Mouse (Mus musculus) liver, embryonic 14.5 days (tissue): ENCODE data around the gene Lbx1. TPM values are rescaled to one million over a fixed set of nuclear protein-coding genes. Genes with fewer than 3 reads are reported as not detected.

Experiments
- ATAC-seq: fragments of 200-750 bp; cut with Nextera tagmentation; 2 replicates; pipeline ENCODE4 v1.8.0; 2017; ENCODE audit warnings: moderate number of reproducible peaks, mild to moderate bottlenecking, moderate library complexity; ENCODE audit not compliant: insufficient read depth
- DNase-seq, 3 experiments: peaks; one replicate each; pipeline ENCODE4 v3.0.0-alpha.2; 2012 to 2013; ENCODE audit warnings: low read depth in 3 of 3, low spot score in 3 of 3
- H3K27ac ChIP-seq: fragments of 300-500 bp; sonication (generic); 2 replicates; pipeline ENCODE4 v1.5.1; 2014; ENCODE audit warnings: moderate library complexity, mild to moderate bottlenecking, control low read depth, inconsistent platforms
- H3K27me3 ChIP-seq: fragments of 300-500 bp; sonication (generic); 2 replicates; pipeline ENCODE4 v1.6.1; 2014; ENCODE audit warnings: mild to moderate bottlenecking, low read length, moderate library complexity; ENCODE audit not compliant: control insufficient read depth, insufficient read depth
- H3K36me3 ChIP-seq: fragments of 300-500 bp; sonication (generic); replicated peaks from 2 replicates; pipeline ENCODE4 v1.6.1; 2014; ENCODE audit warnings: low read depth; ENCODE audit not compliant: control insufficient read depth, insufficient read depth
- H3K4me1 ChIP-seq, 2 experiments: fragments of 200-500 bp in 1 of 2; fragments of 300-500 bp in 1 of 2; sonication (generic) in 1 of 2; replicated peaks; 2 replicates each; pipeline ENCODE4 v1.6.1; 2012 to 2014; ENCODE audit warnings: antibody characterized with exemption in 1 of 2, inconsistent platforms in 1 of 2, low read length in 1 of 2; ENCODE audit not compliant: control insufficient read depth in 2 of 2, insufficient read depth in 2 of 2
- H3K4me2 ChIP-seq: fragments of 300-500 bp; sonication (generic); 2 replicates; pipeline ENCODE4 v1.6.1; 2014; ENCODE audit warnings: low read depth, mild to moderate bottlenecking, control low read depth, moderate library complexity
- H3K4me3 ChIP-seq, 2 experiments: fragments of 200-500 bp in 1 of 2; fragments of 300-500 bp in 1 of 2; sonication (generic) in 1 of 2; 2 replicates each; pipeline ENCODE4 v1.5.1; 2012 to 2014; ENCODE audit warnings: low read depth in 2 of 2, low read length in 2 of 2, mild to moderate bottlenecking in 2 of 2, control low read depth in 1 of 2, inconsistent platforms in 1 of 2, moderate library complexity in 1 of 2; ENCODE audit not compliant: insufficient read depth in 1 of 2
- H3K9ac ChIP-seq: fragments of 300-500 bp; sonication (generic); replicated peaks from 2 replicates; pipeline ENCODE4 v1.6.1; 2014; ENCODE audit warnings: mild to moderate bottlenecking, control low read depth, moderate library complexity
- H3K9me3 ChIP-seq: fragments of 300-500 bp; sonication (generic); 2 replicates; pipeline ENCODE4 v1.6.1; 2016; ENCODE audit warnings: low read length, mixed read lengths; ENCODE audit not compliant: control insufficient read depth
- CTCF ChIP-seq: IDR thresholded peaks from 2 replicates; pipeline ENCODE4 v1.5.1; 2016; ENCODE audit warnings: antibody characterized with exemption, low read depth, control low read depth
- EP300 ChIP-seq: IDR thresholded peaks from 2 replicates; pipeline ENCODE4 v1.6.1; 2016; ENCODE audit warnings: antibody characterized with exemption, low read depth
- WGBS: fragments of 180-500 bp; shearing (Covaris S2); extraction: QIAGEN DNeasy Blood & Tissue Kit; methylation state at CpG from one replicate; pipeline ENCODE4 v1.1.7; 2014; ENCODE audit not compliant: insufficient replicate concordance; 5-methylcytosine and 5-hydroxymethylcytosine counted together
- polyA plus RNA-seq, 2 experiments: library from polyadenylated mRNA; depleted of rRNA in 1 of 2; stranded (reverse) in 1 of 2; unstranded in 1 of 2; fragments of >200 nt; fragmentation: Nextera tagmentation in 1 of 2; extraction: Ambion mirVana in 1 of 2; gene quantifications; 2 replicates each; pipeline versions ENCODE4 v1.2.1 to v1.2.3; 2012 to 2014

Lbx1 gene
- polyA plus RNA-seq, 2 experiments, result not detected

DNA sequence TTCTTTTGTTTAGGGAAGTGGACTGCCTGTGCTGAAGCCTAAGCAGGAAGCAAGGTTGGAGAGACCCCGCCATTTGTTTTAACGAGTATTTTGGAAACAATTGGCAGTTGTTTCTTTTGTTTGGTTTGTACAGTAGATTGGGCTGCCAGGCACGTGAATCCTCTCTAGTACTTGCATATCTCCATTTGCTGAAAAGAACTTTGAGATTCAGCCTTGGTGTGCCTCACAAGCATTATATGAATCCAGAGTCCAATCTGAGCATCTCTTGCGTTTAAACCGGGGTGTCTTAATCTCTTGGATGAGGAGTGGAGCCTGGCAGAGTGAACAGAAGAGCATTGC, 7.6 kb upstream of the Lbx1 start:
- H3K4me1 ChIP-seq, result no peaks in the 10 kb centered on the region
- H3K9me3 ChIP-seq, result no peaks in the 10 kb centered on the region
- DNase-seq (no peak), ATAC-seq (no peak)
- H3K4me3 ChIP-seq, result no peak overlapping the region
- peaks cover 66% of the 10 kb centered on the region for H3K27me3 ChIP-seq
- no peak overlapping the region for H3K9ac ChIP-seq
- 6% methylated on average over 5 of the region's 5 CpGs for WGBS
- no peak overlapping the region for H3K4me2 ChIP-seq
- TF ChIP-seq EP300, result no peak
- no peak for TF ChIP-seq CTCF
- H3K27ac ChIP-seq, result no peak overlapping the region
- no peaks in the 10 kb centered on the region for H3K36me3 ChIP-seq

DNA sequence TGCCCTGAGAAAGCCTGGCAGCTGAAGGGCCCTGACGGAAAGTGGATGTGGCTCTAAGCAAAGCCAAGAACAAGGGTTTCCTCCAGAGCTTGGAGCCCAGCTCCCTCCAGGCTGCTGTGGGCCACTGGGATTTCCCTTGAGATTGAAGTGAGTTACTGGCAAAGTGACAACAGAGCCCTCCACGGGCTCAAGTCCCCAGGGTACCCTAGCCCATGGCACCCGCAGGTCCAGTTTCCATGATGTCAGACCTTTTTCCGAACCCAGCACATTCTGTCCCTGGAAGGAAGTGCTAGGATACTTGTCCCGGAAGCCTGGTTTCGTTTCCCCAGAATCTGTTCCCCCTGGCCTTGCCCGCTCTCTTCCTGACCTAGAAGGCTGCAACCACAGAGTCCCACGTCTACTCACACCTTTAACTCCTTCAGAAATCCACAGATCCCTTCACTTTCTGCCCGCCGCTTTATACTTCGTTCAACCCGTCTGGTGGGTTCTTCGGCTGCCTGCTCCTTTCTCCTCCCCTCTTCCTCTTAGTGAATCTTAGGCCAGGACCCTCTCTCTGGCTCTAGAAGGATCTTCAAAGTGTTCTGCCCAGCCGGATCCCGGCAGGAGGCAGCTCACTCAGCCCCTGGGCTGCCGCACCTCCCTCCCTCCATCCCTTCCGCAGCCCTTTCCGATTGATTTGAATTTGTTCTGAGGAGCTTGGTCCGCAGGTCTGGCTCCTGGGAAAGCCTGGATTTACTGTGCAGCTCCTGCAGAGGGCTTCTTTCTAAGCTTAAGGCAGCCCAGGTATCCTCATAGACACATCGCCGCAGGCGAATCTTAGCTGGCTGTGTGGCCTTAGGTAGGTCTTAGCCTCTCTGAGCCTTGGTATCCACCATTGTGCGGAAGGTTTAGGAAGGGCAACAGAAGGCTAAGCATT, 7.0 kb upstream of the Lbx1 start:
- H3K9me3 ChIP-seq, result no peaks in the 10 kb centered on the region
- H3K4me2 ChIP-seq, result no peak overlapping the region
- H3K4me1 ChIP-seq, result no peaks in the 10 kb centered on the region
- H3K9ac ChIP-seq, result no peak overlapping the region
- peaks cover 73% of the 10 kb centered on the region for H3K27me3 ChIP-seq
- H3K4me3 ChIP-seq, result no peak overlapping the region
- 1% methylated on average over 23 of the region's 23 CpGs for WGBS
- TF ChIP-seq EP300, result no peak
- TF ChIP-seq CTCF, result no peak
- H3K36me3 ChIP-seq, result no peaks in the 10 kb centered on the region
- DNase-seq (no peak), ATAC-seq (no peak)
- no peak overlapping the region for H3K27ac ChIP-seq

DNA sequence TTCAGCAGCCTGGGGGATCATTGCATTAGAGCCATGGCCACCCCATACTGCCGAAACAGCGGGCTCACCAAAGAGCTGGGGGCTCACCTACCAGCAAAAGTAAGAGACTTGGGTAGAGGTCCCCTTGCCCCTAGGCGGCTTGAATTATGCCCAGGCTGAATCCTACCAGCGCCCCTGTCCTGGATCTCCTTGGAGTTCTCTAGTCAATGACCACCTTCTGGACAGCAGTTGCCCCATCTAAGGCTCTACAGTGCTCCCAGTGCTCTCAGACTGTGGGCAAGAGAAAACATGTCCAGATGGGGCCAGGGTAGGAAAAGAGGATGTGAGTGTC, 6.4 kb upstream of the Lbx1 start:
- DNase-seq (no peak), ATAC-seq (no peak)
- H3K4me1 ChIP-seq, result no peaks in the 10 kb centered on the region
- 8% methylated on average over 4 of the region's 4 CpGs for WGBS
- H3K27me3 ChIP-seq, result peaks cover 79% of the 10 kb centered on the region
- no peaks in the 10 kb centered on the region for H3K9me3 ChIP-seq
- H3K36me3 ChIP-seq, result no peaks in the 10 kb centered on the region
- no peak overlapping the region for H3K9ac ChIP-seq
- H3K27ac ChIP-seq, result no peak overlapping the region
- H3K4me2 ChIP-seq, result no peak overlapping the region
- H3K4me3 ChIP-seq, result no peak overlapping the region
- TF ChIP-seq CTCF (no peak), EP300 (no peak)

DNA sequence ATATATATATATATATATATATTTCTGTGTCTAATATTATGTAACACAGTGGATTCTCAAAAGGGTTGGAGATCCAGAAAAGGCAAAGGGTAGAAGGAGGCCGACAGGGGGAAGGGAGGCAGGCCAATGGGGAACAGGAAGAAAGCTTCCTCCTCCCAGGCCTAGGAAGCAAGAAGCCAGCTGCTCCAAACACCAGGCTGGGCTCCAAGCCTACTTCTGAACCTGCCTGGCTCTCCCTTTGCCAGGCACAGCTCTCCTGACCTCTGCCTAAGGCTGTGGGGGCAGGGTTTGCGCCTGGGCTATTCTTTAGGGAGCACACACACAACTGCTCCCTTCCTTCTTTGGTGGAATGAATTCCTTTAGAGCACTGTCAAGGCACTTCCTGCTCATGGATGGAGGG, 4.4 kb upstream of the Lbx1 start:
- Histone ChIP-seq H3K36me3 (no peaks in the 10 kb centered on the region), H3K9me3 (no peaks in the 10 kb centered on the region), H3K4me2 (no peak overlapping the region), H3K9ac (no peak overlapping the region), H3K27me3 (peaks cover 96% of the 10 kb centered on the region), H3K4me1 (no peaks in the 10 kb centered on the region), H3K4me3 (no peak overlapping the region), H3K27ac (no peak overlapping the region)
- TF ChIP-seq CTCF (no peak), EP300 (no peak)
- WGBS, result 6% methylated on average over 2 of the region's 2 CpGs
- ATAC-seq (no peak), DNase-seq (no peak)

DNA sequence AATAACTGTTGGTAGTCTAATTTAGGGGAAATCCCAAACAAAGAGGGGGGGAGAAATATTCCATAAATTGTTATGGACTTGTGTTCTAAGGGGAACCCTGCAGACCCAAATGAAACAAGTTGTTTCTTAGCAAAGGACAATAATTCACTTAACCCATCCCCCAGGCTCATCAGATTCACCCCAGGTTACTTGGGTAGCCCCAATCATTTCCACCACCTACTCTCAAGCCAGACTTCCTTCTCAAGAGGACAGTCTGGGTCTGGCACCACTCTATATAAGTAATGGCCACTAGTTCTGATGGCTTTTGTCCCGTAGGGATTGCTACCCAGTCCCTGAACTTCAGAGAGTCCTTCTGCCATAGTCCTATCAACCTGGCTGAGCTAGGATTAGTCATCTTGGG, 3.6 kb upstream of the Lbx1 start:
- Histone ChIP-seq H3K27ac (no peak overlapping the region), H3K27me3 (peaks cover 97% of the 10 kb centered on the region), H3K4me2 (no peak overlapping the region), H3K4me3 (no peak overlapping the region), H3K9me3 (no peaks in the 10 kb centered on the region), H3K4me1 (no peaks in the 10 kb centered on the region), H3K36me3 (no peaks in the 10 kb centered on the region), H3K9ac (no peak overlapping the region)
- DNase-seq (no peak), ATAC-seq (no peak)
- 22% methylated on average over 1 of the region's 1 CpGs for WGBS
- TF ChIP-seq EP300 (no peak), CTCF (no peak)
